Mouse (Mus musculus) lung, adult 2 months (tissue): ENCODE measurements around the gene Zp3r. TPM values are rescaled to one million over a fixed set of nuclear protein-coding genes. Genes with fewer than 3 reads are reported as not detected.

Experiments used
- DNase-seq: peaks from one replicate; pipeline ENCODE4 v3.0.0; 2022
- H3K4me1 ChIP-seq: fragments of 200-500 bp; 2 replicates; pipeline ENCODE4 v1.6.1; 2011; ENCODE audit warnings: low read length; ENCODE audit not compliant: control insufficient read depth, insufficient read depth
- H3K4me3 ChIP-seq: fragments of 200-500 bp; replicated peaks from 2 replicates; pipeline ENCODE3; 2011; ENCODE audit warnings: low read depth, mild to moderate bottlenecking, control low read depth, low read length; ENCODE audit errors: extremely low read depth
- CTCF ChIP-seq: fragments of 200-500 bp; IDR thresholded peaks from 2 replicates; pipeline ENCODE4 v1.5.1; 2011; ENCODE audit warnings: mild to moderate bottlenecking, low read length, control low read depth; ENCODE audit not compliant: insufficient read depth
- POLR2A ChIP-seq: fragments of 200-500 bp; IDR thresholded peaks from 2 replicates; pipeline ENCODE4 v1.6.1; 2011; ENCODE audit warnings: low read depth, mild to moderate bottlenecking, control low read depth, low read length, borderline replicate concordance; ENCODE audit errors: extremely low read depth
- WGBS: fragments of 180-500 bp; shearing (Covaris S2); methylation state at CpG from one replicate; pipeline ENCODE4 v1.1.7; 2018; 5-methylcytosine and 5-hydroxymethylcytosine counted together
- polyA plus RNA-seq: library from polyadenylated mRNA; depleted of rRNA; stranded (reverse); fragments of >200 nt; gene quantifications from 2 replicates; pipeline ENCODE4 v1.2.3, GENCODE M21; 2012; rRNA removed

Gene Zp3r
- polyA plus RNA-seq, 1 experiment = not detected

DNA sequence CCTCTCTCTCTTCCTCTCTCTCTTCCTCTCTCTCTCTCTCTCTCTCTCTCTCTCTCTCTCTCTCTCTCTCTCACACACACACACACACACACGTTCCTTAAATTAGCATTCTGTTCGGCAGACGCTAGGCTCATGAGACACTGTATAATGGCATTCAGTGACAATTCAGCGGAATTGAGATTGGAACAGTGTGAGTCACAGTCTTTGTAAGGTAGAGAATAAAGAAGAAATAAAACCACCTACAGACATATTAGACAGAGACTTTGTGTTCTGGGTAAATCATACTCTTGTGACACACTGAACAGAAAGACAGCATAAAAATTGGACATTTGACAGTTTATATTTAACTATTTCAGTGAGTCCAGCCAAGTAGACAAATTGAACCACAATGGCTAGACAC, 53.0 kb downstream of the Zp3r start:
- no peak for DNase-seq
- TF ChIP-seq POLR2A = no peak
- TF ChIP-seq CTCF = no peak
- WGBS = 71% methylated on average over 4 of the region's 4 CpGs
- H3K4me1 ChIP-seq = no peaks in the 10 kb centered on the region
- no peak overlapping the region for H3K4me3 ChIP-seq

DNA sequence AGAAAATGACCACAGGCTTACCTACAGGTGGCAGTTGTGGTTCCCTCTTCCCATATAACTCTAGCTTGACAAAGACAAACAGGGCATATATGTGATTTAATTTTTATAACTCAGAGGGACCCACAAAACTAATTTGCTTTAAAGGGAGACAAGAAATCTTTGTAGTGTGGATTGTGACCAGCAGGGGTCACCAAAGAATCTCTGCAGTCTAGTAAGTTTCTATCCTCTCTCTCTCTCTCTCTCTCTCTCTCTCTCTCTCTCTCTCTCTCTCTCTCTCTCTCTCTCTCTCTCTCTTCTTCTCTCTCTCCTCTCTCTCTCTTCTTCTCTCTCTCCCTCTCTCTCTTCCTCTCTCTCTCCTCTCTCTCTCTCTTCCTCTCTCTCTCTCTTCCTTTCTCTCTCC, 53.5 kb downstream of the Zp3r start:
- DNase-seq = peak; percentile 14
- Histone ChIP-seq H3K4me3 (no peak overlapping the region), H3K4me1 (no peaks in the 10 kb centered on the region)
- TF ChIP-seq POLR2A = no peak
- TF ChIP-seq CTCF = no peak

DNA sequence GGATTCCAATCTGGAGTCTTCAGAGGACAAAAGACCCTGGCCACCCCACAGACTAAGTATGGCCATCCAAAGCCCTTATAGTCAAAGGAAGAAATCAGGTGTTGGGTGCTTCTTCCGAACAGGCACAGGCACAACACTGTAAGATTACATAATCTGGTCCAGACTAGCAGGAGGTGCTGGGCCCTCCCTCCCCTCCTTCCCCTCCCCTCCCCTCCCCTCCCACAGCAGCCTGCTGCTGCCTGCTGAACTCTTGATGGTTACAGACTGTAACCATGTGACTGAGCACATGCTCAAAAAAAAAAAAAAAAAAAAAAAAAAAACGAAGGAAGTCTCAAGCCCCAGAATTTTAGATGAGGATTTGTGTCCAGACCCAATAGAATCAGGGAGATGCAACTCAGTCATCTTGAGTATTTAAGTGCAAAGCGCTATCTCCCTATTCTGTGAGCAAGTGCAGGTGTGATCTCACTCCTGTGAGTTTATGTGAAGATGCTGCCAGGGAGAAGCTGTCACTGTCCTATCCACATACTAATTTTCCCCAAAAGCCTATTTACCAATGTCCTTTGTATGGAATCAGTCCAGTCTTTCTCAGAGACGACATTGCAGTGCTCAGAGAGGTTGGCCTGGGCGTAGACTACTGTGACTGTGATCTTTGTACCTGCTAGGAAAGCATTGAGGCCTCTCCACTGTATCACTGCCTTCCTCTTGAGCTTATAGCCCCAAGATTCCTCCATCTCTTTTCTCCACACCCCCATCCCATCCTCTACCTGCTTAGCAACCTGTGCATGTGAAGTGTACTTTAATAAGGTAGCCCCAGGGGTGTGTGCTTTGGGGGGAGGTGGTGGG, 77.8 kb downstream of the Zp3r start:
- no peak overlapping the region for H3K4me3 ChIP-seq
- WGBS = 59% methylated on average over 5 of the region's 5 CpGs
- DNase-seq = no peak
- H3K4me1 ChIP-seq = no peaks in the 10 kb centered on the region
- TF ChIP-seq POLR2A = no peak
- TF ChIP-seq CTCF = no peak

DNA sequence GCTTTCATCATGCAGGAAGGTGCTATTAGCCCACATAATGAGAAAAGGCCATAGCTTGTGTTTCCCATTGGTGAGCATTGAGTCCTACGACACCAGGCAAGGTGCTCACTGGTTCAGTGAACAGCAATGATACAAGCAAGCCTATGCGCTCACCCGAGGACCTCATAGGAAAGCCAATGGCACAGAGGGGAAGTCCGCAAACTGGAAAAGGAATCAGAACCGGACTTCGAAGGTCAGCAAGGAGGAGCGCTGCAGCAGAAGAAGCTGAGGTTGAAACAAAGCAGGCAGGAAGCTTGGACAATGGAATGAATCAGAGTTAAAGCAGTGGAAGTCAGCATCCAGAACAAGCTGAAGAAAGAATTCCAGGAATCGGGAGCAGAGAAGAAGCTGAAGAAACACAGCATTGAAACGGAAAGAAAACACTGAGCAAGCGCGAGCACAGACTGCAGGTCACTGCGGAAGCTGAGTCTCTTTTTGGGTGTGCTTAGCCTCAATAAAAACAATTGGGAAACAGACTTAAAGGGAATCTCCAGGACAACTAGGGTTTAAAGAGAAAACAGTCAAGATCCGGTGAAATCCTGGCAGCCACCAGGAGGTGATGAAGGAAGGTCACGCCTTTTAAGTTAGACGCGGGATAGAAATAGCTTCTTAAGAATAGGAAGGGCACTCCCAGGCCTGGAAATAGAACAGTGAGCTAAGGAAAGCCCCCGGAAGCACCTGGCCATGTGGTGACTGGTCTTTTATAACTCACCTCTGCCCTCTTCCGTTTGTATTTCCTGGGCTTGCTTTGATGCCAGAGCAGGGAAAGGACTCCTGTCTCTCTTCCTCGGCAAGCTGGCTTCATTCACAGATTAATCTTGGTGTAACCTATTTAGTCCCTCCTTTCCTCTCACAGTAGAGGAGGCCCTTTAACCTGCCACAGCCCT, 78.9 kb downstream of the Zp3r start:
- Histone ChIP-seq H3K4me3 (no peak overlapping the region), H3K4me1 (no peaks in the 10 kb centered on the region)
- 35% methylated on average over 19 of the region's 19 CpGs for WGBS
- DNase-seq = no peak
- TF ChIP-seq CTCF (no peak), POLR2A (no peak)

DNA sequence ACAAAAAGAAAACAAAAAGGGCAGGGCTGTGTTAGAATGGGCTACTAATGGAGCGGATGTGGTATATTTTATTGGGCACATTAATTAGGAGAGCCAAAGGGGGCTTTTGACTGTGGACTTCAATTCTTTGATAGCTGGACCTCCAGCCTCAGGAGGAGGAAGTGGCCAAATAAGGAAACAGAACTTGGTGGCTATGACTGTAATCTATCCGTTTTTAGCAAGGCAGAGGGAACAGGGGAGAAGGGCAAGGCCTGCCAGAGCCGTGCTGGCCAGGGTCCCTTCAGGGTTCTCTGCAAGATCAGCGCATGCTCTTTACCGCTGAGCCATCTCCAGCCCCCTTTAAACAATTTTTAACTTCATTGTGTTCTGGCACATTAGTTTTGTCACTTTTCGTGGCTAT, 79.7 kb downstream of the Zp3r start:
- no peak for DNase-seq
- Histone ChIP-seq H3K4me1 (no peaks in the 10 kb centered on the region), H3K4me3 (no peak overlapping the region)
- TF ChIP-seq POLR2A (no peak), CTCF (no peak)
- WGBS = 71% methylated on average over 6 of the region's 6 CpGs

DNA sequence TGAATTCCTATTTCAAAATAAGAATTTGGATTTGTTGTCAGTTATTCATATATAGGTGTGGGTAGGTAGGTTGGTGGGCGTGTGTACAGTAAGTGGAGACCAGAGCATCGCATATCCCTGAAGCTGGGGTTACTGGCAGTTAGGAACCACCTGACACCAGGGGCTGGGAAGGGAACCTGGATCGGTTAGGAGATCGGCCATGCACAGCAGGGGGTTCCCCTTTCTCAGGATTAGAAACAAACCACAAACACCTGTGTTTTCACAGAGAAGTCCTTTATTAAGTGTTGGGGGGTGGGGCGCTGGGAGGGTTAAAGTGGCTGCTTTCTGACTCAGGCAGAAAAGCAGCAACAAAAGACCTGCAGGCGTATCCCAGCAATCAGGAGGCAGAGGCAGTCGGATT, 80.3 kb downstream of the Zp3r start:
- TF ChIP-seq POLR2A (no peak), CTCF (no peak)
- WGBS = 66% methylated on average over 7 of the region's 7 CpGs
- no peak overlapping the region for H3K4me3 ChIP-seq
- DNase-seq = no peak
- no peaks in the 10 kb centered on the region for H3K4me1 ChIP-seq

DNA sequence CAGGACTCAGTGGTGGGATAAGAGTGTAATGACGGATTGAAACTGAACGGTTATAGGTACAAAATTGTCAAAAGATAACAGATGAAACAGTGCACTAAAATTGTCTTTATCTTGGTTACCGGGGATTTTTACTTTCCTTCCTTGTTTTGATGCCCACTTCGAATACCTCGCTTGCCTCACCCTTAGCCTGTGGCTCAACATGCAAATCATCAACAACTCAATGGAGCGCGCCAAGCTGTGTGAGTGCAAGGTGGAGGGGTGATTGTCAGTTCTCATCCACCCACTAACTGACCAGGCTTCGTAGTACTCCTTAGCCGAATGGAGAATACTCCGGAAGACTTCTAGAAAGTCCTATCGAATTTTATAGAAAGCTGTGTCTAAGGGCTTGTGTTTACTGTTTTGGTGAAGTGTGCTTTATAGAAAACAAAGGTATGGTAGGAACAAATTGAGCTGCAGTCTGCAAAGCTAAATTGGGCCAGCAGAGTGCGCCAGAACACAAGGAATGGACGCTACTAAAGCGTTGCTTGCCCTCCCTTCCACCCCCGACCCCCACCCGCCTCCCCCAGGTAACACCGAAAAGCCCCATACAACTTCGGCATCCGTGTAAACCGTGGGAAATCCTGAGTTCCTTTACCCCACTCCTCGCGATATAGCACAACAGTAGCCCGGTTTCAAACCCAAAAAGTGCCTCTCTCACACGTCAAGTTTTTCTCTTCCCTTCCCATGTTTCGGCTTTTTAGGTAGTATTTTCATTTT, 81.6 kb downstream of the Zp3r start:
- Histone ChIP-seq H3K4me1 (no peaks in the 10 kb centered on the region), H3K4me3 (no peak overlapping the region)
- 19% methylated on average over 25 of the region's 25 CpGs for WGBS
- TF ChIP-seq POLR2A (no peak), CTCF (peak; percentile 75)
- peak; percentile 71 for DNase-seq

Other genes with a start within 250 kb of the Zp3r start
- gene Cd55b, start 206.6 kb downstream of the Zp3r start, polyA plus RNA-seq = 0.24 and 0.36 TPM in 2 replicates
- gene Cd55, start 166.9 kb downstream of the Zp3r start, polyA plus RNA-seq = 21.1 and 24.2 TPM in 2 replicates
- gene C4bp, start 32.0 kb upstream of the Zp3r start, polyA plus RNA-seq = 0.06 and 0.15 TPM in 2 replicates
- gene Gm29427, start 86.2 kb upstream of the Zp3r start, polyA plus RNA-seq = 0.10 TPM in 1 of 2 replicates, not detected in the other
- gene Yod1, start 87.7 kb upstream of the Zp3r start, polyA plus RNA-seq = 2.2 and 3.1 TPM in 2 replicates
- gene Pfkfb2, start 99.6 kb upstream of the Zp3r start, polyA plus RNA-seq = 16.7 and 23.7 TPM in 2 replicates
- 25.6 and 35.4 TPM in 2 replicates for gene AA986860, start 102.4 kb upstream of the Zp3r start, polyA plus RNA-seq
- 0.71 and 1.3 TPM in 2 replicates for gene Fcamr, start 171.3 kb upstream of the Zp3r start, polyA plus RNA-seq
- 15.2 and 21.6 TPM in 2 replicates for gene Pigr, start 197.1 kb upstream of the Zp3r start, polyA plus RNA-seq
- 21.9 and 25.0 TPM in 2 replicates for gene Fcmr, start 236.0 kb upstream of the Zp3r start, polyA plus RNA-seq